Mouse (Mus musculus) heart, postnatal 14 days (tissue): ENCODE results near the gene Arhgap27. TPM values are rescaled to one million over a fixed set of nuclear protein-coding genes. Genes with fewer than 3 reads are reported as not detected.

ENCODE experiments used
- DNase-seq, 2 experiments: peaks; one replicate each; pipeline ENCODE4 v3.0.0; 2021 to 2022
- intact Hi-C: fragments of 180-260 bp; cut with DNase I; formaldehyde crosslinking; loops from one replicate; pipeline ENCODE4 v1.15.1; 2025
- total RNA-seq, 2 experiments: library from RNA; stranded (reverse); gene quantifications; 2 replicates each; pipeline ENCODE4 v1.2.3; 2021

Arhgap27 gene
- total RNA-seq, 2 experiments from 2014 or later, result 27.2 to 29.1 TPM

GRCm38 (mm10) chr11:103386827-103387226 is 23.3 kb upstream of the Arhgap27 start:
- no peak for DNase-seq
- intact Hi-C loops, result no loop called here

GRCm38 (mm10) chr11:103381956-103382613 is 18.6 kb upstream of the Arhgap27 start:
- intact Hi-C loops, result loop anchor here (2.0 kb wide), 1 partner anchor 19 kb away; the partner anchor contains the start of gene Arhgap27
- DNase-seq, result peak; percentile 74 to 79

DNA sequence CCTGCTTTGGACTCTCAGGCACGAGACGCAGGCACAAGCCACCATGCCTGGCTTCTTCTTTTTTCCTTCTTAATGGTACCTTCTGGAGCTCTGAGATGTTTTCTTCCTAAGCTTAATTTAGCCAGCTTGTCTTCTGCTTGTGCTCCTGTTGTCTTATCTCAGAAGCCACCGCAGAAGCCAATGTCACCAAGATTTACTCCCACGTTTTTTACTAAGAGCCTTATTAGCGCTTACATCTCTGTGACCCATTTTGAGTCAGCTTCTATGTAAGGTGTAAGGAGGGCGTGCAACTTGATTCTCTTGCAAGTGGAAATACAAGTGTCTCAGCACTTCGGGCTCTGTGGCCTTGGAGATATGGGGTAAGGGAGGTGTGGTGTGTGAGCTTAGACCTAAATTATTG is 18.0 kb upstream of the Arhgap27 start:
- intact Hi-C loops, result no loop called here
- DNase-seq, result no peak

GRCm38 (mm10) chr11:103380460-103380859 is 17.0 kb upstream of the Arhgap27 start:
- no peak for DNase-seq
- intact Hi-C loops, result no loop called here

GRCm38 (mm10) chr11:103378341-103378740 is 14.8 kb upstream of the Arhgap27 start:
- intact Hi-C loops, result no loop called here
- no peak for DNase-seq

DNA sequence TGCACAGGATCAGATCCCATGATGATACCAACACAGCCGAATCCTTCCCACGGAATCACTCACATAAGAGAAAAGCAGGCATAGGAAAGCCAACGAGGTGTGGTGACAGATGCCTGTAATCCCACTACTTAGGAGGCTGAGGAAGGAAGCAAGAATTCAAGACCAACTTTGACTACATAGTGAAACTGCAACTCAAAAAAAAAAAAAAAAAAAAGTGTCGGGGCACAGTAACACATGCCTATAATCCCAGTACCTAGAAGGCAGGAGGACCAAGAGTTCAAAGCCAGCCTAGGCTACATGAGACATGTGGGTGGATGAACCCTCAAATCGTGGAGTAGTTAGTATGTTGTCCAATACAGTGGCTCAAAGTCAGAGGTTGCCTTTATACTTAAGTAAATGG is 12.3 kb upstream of the Arhgap27 start:
- no peak for DNase-seq
- intact Hi-C loops, result no loop called here

- DNase-seq, result no peak
- intact Hi-C loops, result no loop called here
These were observed 11.8 kb upstream of the Arhgap27 start for GRCm38 (mm10) chr11:103375258-103375657.

DNA sequence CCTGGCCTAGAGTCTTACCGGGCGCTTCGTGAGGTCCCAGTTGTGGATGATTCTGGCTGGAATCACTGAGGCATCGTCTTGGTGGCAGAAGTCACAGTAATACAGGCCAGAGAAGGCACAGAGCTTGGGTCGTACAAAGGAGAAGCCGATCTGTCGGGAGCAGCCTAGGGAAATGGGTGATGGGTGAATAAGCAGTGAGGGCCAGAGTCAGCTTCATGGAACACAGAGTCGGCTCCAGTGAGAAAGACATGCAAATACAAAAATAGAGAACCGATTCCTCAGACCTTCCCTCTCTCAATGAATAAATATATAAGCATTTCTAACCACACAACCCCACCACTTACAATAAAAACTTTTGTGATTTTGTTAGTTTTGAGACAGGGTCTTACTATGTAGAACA is 10.4 kb upstream of the Arhgap27 start:
- intact Hi-C loops, result no loop called here
- DNase-seq, result no peak

GRCm38 (mm10) chr11:103372561-103372960 is 9.1 kb upstream of the Arhgap27 start:
- intact Hi-C loops, result no loop called here
- no peak for DNase-seq

GRCm38 (mm10) chr11:103372068-103372467 is 8.6 kb upstream of the Arhgap27 start:
- peak in 1 of 2 experiments; percentile 39 for DNase-seq
- intact Hi-C loops, result no loop called here

DNA sequence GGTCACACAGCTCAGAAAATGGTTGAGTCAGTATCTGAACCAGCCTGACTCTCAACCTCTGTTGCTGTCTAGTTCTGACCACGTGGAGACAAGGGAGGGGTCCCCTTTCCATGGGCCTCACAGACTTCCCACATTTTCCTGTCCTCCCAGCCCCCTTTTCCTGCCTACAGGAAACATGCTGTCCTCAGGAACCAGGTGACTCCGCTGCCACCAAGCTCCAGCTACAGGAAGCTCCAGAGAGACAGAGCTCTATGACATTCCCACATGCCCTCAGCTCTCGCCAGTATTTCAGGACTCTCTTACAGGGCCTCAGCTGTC is 7.7 kb upstream of the Arhgap27 start:
- intact Hi-C loops, result no loop called here
- DNase-seq, result peak in 1 of 2 experiments; percentile 45

DNA sequence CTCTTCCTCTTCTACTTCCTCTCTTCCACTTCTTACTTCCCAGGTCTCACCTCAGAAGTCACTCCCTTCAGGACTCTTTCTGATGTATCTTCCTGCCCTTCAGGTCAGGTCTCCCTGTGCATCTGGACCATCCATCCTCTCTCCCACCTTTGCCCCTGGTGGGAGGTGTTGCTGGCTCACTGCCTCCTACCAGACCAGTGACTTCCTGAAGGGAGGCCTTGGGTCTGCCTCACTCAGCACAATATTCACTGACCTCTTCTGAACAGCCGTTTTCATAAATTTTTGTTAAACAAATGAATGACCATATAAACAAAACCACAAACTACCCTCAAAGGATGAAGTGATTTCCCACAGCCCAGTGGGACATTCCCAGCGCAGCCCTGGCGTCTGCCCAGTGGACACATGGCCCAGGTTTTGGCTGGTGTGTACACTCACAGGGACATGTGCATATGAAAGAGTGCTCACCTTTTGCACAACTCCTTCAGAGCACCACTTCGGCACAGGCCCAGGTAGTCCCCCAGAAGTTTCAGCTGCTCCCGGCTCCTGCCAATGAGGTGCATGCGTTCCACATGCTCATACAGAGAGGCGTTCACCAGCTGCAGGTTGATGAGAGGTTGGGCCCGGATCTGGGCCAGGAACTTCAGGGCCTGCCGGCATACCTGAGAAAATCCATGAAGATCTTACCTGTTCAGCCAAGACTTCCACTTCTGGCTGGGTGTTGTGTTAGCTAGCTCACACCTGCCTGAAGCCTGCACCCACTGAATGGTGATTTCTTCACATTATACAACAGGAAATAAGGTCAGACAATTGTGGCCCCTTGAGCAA is 7.1 kb upstream of the Arhgap27 start:
- DNase-seq, result no peak
- intact Hi-C loops, result no loop called here

- DNase-seq, result no peak
- intact Hi-C loops, result no loop called here
These were observed 2.0 kb upstream of the Arhgap27 start for GRCm38 (mm10) chr11:103365530-103365929.

GRCm38 (mm10) chr11:103365022-103365421 is 1.5 kb upstream of the Arhgap27 start:
- intact Hi-C loops, result no loop called here

GRCm38 (mm10) chr11:103364335-103364734 is 843 bp upstream of the Arhgap27 start:
- DNase-seq, result no peak
- intact Hi-C loops, result loop anchor here (5.0 kb wide), 1 partner anchor 193 kb away; no protein-coding TSS in a partner anchor

More at GRCm38 (mm10) chr11:103365022-103365421, 1.5 kb upstream of the Arhgap27 start:
- no peak for DNase-seq

DNA sequence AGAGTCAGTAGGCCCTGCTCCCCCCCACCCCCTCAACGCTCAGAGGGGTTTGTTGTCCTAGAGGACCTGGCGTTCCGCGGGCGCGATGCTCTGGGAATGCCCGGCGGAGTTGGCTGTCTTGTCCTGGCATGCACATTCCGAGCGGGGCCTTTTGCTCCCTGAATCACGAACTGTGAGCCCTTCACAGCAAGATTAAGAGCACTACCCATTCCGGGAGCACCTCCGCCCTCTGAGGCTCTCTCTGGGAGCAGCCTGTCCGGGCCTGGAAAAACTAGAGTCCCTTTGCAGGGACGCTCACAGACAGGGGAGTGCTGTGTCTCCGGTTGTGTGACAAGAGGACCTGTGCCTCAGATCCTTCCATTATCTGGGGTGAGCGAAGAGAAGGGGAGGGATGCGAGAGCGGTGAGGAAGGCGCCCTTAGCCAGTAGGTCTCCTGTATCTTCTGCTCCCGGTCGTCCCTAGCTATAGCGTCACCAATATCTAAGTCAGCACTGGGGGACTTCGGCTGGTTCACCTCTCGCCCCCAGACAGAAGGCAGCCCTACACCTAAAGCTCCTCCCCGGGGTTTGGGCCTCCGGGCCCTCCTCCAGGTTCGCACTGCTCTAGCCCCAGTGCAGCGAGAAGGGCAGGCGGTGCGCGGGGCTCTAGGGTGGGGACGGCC is 841 bp downstream of the Arhgap27 start:
- DNase-seq, result peak in 1 of 2 experiments; percentile 33
- intact Hi-C loops, result loop anchor here (2.0 to 5.0 kb wide), 2 partner anchors 20 to 195 kb away; no protein-coding TSS in a partner anchor

GRCm38 (mm10) chr11:103362054-103362432 is 1.4 kb downstream of the Arhgap27 start:
- DNase-seq, result peak in 1 of 2 experiments; percentile 40
- intact Hi-C loops, result loop anchor here (2.0 to 5.0 kb wide), 2 partner anchors 21 to 195 kb away; no protein-coding TSS in a partner anchor

DNA sequence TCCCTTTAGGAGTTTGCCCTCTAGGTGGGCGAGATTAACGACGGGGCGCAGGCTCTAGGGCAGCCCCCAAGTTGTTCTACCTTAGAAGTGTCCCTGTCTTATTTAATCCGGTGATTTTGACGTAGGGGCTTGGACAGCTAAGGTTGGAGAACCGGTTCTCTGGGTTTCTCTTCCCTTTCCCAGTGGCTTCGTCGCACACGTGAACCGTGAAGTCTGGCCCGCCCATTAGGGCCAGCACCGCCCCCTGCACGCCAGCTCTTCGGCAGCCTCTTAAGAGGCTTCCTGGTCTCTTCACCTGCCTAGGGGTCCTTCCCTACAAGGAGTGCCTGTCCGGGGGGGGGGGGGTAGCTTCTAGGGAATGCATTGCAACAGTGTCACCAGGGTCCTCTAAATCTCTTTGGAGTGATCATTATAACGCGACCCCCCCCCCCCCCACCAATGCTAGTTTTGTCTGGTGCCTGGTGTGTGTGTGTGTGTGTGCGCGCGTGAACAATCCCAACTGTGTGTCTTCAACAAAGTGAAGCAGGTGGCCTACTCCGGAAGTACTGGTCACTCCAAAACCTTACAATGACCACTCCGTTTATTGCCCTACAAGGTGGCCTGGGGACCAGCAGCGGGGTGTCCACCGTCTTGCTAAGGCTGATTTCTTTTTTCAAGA is 2.0 kb downstream of the Arhgap27 start:
- intact Hi-C loops, result loop anchor here (2.0 to 5.0 kb wide), 2 partner anchors 21 to 196 kb away; no protein-coding TSS in a partner anchor
- DNase-seq, result no peak

GRCm38 (mm10) chr11:103360661-103361081 is 2.8 kb downstream of the Arhgap27 start:
- intact Hi-C loops, result loop anchor here (5.0 kb wide), 1 partner anchor 197 kb away; no protein-coding TSS in a partner anchor
- DNase-seq, result no peak
